Mouse (Mus musculus): ENCODE results near the gene Ttc16.

DNA sequence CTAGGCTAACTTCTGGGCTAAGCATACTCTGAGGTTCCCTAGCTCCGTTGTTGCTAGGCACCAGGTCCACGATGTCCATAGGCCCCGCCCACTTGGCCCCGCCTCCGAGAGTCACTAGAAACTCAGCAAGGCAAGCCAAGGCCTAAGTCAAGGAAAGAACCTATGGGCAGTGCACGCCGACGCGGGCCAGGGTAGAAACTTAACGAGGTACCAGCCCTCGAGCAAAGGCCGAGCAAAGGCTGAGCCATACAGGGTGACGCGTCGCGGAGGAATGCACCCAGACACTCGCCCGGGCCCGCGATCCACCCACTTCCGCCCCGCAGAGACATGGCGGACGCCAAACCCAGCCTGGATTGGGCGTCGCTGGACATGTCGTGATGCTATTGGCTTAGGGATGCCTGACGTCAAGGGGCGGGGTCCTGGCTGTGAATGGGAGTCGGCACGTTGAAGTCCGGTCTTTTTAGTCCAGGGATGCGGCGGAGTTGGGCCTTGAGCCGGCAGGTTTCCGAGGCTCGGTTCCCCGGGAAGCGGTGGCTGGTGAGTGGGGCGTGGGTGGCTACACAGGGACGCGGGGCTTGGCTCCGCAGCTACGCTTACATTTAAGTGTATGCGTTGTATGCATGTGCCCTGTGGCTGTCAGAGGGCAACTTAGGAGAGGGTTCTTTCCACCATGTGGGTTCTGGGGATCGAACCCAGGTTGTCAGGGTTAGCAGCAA, at the start of gene Ttc16, which contains the start of gene Ptrh1:
- TF ChIP-seq CTCF (IDR thresholded peaks at IDR 0.05; ENCODE audit: borderline replicate concordance, extremely low read depth, insufficient read depth, insufficient read length): no peak
- no peak for TF ChIP-seq POLR2A (IDR thresholded peaks at IDR 0.05; ENCODE audit: borderline replicate concordance, extremely low read depth, insufficient read depth, insufficient read length, poor library complexity, severe bottlenecking)

Data from brain, embryonic 14.5 days (tissue).